Mouse (Mus musculus) CD4-positive, CD25-positive, alpha-beta regulatory T cell, adult 2 months (primary cell): ENCODE measurements around the gene C530025M09Rik.

Source experiments
- DNase-seq: peaks from one replicate; pipeline ENCODE4 v3.0.0-alpha.2; 2012; ENCODE audit warnings: low read depth, low spot score

C530025M09Rik gene

DNA sequence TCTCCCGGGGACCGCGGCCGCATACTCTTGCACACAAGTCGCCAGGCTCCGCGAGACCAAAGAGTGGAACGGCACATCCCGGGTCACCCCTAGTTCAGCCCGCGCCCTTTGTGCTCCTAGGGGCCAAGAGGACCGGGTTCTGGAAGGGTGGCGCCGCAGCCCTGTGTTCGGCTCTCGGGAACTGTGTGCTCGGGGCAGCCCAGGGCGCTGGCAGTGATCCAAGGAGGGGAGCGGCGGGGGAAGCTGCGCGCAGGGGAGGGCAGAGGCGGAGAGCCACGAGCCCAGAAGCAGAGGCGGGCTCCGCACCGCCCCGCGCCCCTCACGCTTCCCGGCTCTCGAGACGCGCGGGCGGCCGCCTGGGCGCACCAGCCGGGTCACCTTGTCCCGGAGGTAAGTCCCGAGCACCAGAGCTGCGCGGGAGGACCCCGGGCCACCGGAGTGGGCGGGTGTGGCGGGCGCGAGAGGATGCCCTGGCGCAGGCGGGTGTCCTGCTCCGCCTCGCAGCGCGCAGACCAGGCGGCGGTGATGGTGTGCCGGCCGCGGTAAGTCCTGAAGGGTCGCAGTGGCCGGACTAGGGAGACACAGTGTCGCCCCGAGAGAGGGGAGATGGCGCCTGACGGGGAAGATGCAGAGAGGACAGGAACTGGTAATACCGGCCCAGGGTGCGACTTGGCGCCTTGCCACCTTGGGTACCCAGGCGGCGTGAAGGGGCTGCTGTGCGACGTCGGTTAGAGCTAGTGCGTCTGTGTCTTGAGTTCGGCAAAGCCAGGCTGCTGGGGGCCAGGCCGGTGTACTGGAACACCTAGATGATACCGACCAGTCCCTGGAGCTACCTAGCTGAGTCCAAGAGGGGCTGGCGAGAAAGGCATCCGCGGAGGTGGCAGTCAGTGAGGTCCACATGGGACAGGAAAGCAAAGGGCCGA lies at the start of gene C530025M09Rik:
Gene C530025M09Rik, minus strand, starts transcription at position 678 of the 923 bp plus-strand sequence.
- no peak for DNase-seq

DNA sequence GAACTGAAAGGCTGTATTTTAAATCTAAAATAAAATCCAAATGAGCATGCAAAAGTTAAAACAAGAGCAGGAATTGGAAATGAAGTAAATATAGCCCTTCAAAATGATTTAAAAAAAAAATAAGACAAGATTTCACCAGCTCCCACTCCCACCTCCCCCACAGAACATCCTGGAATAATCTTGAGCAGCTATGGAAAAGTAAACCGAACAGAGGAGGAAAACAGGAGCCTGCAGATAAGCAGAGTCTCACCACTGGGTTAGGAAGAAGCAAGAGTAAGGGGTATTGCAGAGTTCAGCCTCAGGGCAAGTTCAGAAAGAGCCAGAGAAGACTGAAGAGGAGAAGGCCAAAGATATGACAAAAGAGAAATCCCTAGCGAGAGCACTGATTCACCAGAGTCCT lies 46.9 kb upstream of the C530025M09Rik start:
- no peak for DNase-seq

DNA sequence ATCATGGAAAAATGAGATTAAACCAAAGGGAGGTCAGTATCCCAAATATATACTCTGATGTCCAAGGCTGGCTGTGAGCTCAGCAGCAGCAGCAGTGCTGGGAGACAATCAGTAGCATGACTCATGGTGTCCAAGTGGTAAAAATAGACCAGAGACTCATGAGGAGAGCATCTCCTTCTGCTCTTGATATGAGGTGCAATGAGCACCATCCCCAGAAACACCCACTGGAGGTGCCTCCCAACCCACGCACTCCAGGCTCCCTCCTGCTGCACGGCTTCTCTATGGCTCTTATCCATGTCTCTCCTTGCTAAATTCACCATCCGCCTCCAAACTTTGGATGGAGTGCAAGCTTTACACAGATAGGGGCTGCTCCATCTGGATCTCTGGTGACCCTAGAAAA lies 42.3 kb upstream of the C530025M09Rik start:
- DNase-seq: no peak

DNA sequence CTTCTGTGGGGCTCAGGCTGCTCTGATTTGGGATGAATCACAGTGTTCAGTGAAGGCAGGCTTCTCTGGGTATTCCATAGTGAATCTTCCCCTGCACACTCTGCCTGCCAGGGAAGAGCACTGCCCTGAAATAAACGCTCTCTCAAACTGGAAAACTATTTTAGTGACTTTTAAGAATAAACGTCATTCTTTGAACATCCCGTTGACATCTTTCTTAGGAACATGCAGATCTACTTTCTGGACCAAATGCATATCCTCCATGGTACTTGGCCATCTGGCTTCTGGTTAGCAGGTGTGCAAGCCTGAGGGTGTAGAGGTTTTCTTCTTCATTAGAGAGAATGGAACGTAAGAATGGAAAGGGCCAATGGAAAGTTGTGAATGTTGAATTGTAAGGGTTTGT lies 41.5 kb upstream of the C530025M09Rik start:
- DNase-seq: no peak

DNA sequence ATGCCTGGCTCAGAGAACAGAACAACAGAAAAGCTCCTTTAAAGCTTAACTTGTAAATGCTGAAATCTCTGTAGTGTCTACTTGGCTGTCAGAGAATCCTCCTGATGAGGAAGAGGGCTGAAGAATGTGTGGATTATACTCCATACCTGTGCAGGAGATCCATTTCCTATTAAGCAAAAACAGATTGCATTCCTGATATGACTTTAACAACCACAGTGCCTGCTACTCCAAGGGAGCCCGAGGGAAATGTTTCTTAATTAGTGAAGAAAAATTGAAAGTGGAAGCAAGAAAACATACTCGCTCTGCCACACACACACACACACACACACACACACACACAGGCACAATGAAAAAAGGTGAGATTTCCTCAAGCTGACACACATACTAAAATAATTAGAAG lies 39.5 kb upstream of the C530025M09Rik start:
- no peak for DNase-seq

DNA sequence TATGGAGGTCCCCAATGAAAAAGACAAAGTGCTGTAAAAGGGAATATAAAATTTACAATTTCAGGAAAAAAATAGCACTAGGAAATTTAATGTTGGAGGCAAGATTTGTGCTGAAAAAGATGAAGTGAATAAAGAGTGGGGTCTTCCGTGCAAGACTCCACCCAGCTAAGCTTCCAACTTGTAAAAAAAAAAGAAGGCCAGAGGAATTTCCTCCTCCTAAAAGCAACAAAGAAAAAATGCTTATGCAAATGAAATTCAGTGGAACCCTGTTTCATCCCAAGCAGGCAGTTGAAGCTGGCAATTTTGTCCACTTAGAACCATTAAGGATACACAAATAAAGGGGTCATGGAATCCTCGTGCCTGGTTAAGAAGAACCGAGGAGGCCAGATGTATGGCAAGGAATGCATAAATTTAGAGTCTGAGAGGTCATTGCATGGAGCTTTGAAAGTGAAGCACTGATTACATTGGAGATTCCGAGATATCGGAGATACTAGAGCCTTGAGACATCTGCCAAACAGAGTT lies 35.0 kb upstream of the C530025M09Rik start:
- DNase-seq: no peak

DNA sequence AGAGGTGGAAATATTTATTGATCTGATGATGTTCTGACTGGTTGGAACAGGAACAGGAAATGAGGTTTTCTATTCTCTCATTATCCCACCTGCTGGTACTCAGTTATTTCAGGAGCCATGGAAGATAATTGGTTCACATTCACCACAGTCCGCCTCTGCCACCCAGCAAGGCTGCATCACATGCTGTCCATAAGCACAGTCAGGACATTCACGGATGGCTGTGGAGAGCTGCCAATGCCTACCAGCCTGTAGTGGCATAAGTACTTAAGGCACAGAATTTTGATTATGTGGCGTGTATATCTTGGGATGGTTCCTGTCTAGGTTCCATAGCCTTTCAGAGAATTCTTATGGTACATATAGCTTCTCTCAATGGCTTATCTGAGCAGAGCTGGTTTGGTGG lies 30.0 kb upstream of the C530025M09Rik start:
- DNase-seq: no peak

DNA sequence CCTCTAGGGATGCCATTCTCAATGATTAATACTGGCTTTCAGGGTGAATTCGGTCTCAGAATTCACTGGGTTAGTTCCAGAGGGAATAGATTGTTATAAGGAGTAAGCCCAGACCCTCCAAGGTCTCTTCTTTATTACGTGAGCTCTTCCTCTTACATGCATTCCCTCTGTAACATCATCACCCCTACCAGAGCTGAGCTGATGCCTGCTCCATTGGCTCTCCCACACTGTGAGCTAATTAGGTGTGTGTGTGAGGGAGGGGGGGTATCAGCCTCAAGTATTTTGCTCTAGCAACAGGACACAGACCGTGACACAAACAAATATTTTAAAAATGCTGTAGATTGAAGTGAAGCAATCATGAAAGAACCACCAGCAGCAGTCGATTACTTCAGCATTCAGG lies 17.8 kb upstream of the C530025M09Rik start:
- no peak for DNase-seq

DNA sequence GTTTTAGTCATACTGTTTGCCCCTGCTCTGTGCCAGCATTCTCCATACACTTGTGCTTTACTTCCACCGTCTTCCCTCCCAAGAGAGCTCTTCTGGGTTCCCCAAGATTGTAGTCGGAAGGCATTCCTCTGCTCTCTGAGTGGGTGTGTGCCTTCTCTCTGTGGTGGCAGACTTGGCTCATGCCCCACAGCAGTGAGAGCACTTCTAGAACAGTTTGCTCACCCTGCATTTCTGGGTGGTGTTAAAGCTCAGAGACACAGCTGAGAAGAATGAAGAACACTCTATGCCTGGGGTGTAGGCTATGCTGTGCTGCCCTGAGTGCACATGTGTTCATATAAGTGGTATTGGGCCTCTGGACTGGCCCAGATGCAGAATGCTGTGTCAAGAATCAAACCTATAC lies 13.6 kb upstream of the C530025M09Rik start:
- no peak for DNase-seq

DNA sequence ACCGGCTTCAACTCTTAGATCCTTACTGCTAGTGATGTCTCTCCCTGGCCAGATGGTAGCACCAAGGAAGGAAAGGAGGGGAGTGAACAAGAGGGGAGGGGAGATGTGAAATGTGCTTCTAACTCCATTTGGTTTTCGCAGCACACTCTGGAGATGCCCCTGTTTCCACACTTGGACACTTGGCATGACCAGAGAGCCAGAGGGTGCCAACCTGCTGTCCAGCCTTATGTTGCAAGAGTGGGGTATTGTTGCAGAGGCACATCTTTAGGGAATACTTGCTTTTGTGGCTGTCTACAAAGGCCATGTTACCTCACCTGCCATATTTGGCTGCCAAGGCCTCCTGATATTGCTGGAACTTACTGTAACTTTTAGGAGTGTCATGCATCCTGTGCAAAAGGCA lies 8.7 kb upstream of the C530025M09Rik start:
- no peak for DNase-seq

DNA sequence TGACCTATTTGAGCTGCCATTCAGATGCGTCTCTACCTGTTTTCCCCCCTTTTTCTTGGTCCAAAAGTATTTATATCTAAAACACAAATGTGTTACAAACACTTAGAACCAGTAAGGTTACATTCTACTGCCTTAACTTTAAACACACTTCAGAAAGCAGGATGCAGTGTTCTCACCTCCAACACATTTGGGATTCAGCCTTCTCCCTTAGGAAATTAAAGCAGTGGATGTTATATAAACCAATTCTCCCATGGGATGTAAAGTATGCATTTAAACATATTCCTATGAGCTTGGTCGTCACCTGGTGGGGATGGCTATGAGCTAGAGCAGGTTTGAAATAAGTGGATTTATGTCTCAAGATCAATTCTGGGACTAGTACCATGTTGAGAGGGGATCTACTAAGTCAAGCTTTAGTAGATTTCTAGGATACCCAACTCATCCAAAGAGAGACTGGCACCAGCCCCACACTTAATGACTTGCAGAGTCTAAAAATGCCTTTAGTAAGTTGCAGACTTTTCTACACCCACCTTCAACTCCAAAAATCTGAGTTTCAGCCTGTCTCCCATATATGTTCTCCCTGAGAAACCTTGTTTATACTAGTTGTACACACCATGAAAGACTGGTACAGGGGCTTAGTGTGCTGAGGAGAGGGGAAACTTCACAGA lies 5.6 kb upstream of the C530025M09Rik start:
- no peak for DNase-seq

DNA sequence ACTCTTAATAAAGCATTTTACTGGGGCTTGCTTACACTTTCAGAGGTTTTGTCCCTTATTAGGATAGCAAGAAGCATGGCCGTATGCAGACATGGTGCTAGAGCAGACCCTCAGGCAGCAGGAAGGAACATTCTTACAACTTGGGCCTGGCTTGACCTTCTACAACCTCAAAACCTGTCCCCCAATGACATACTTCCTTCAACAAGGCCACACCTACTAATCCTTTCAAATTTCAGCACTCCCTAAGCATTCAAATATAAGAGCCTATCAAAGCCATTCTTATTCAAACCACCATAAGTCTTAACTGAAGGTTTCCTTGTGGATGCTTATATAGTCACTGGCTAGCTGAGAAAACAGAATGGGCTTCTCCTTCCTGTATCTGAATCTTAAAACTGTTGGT lies 4.1 kb upstream of the C530025M09Rik start:
- no peak for DNase-seq

DNA sequence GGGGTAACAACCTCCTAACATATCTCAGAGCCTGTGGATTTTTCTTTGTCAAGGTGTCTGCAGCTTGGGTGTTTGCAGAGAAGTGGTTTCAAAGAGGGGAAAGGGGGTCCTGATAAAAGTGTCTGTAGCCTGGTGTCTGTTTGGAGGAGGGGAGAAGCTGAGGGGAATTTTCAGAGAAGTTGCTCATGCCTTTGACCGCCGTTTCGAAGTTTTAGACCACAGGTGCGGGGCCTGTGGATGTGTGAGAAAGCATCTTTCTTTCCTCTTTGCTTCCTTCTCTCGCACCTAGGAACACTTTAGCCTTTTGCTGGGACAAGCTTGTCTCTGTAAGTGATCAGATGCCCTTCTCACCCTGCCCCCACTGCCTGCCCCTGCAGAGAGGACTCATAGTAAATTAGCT lies 1.3 kb upstream of the C530025M09Rik start:
- DNase-seq: no peak

DNA sequence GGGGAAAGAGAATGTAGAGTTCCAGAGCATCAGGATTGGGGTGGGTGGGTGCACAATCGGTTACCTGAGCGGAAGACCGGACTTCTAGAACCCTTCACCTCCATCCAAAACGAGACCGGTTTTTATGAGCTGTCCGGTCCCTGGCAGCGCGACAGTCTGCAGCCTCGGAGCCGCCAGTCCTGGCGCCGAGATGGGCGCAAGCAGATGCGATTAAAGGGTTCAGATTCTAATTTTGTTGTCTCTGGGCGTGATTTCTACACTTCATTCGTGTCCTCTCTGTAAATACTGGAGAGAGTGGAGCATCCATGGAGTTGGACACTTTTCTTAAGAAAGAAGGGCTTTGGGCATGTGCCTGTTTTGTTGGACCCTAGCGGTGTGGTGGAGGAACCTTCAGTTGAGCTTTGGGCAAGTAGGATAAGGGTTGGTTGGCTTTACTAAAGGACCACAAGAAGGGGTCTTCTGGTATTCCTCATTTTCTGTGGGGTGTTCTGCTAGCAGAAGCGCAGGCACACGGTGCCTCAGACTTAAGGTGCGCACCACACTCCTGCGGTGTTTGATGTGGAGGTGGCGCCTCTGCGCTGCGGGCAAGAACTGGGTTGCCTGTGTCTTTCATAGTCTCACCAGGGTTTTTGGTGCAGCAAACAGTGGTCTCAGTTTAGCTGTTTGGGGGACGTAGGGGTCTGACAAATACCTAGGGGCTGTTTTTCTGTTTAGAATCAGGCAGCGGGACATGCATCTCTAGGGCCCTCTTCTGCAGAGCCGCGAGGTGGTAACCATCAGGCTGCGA lies 639 bp upstream of the C530025M09Rik start:
- DNase-seq: no peak

DNA sequence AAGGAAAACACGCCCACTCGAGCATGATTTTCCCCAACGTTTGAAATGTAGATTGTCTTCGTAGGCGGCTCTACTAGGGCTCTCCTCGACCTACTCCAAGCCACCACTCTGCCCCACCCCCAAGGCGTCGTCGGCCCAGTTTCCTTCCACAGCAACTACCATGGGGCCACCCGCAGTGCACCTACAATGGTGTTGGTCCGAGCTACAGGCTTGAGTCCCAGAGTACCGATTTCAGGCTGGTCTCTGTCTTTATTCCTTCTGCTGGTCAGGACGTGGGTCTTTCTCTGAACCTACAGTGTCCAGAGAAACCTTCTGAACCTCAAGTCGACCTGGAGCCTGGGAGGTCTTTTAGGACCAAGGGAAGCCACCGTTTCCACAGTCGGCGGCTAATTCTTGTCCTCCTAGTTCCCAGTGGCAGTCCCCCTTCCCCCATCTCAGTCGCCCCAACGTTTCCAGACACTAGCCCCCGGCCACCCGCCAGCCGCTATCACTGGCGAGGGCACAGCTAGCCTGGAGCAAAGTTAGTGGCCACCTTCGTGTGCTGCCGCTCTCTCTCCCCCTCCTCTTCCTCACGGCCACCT lies 968 bp downstream of the C530025M09Rik start:
- no peak for DNase-seq

DNA sequence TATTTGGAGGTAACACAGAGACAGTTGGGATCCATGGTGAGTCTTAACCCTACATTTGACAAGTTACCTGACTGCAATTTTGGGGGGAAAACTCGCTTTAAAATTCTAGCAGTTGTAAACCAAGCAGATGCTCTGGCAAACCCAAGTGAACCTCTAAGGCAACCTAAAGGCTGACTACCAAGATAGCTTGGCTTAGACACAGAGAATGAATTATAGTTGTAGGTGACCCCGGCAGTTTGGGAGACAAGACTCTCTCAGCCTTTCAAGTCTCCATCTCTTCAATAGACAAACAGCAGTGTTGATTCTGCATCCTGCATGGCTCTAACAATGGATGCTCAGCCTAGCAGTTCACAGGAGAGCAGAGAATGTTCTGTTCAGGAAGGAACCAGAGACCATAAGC lies 2.1 kb downstream of the C530025M09Rik start, which contains the start of gene Syndig1:
Gene Syndig1, plus strand, starts transcription at position 301 of the 400 bp plus-strand sequence.
- DNase-seq: no peak

DNA sequence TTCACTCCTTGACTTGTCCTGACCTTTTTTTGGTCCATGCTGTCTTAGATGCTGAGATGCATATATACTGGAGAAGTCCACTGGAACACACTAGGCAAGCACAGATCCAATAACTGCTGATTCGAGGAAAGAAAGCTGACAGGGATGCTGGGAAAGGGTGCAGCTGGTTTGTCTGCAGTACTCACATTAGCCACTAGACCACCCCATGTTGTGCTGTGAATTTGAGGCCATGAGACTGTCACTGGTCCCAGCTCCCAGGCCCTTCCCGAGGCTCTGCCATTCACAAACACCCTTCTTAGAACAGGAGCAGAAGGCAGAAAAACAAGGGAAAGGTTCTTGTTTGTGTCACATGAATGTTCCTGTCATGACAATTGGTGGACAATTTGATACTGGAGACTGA lies 10.8 kb downstream of the C530025M09Rik start:
- DNase-seq: no peak

DNA sequence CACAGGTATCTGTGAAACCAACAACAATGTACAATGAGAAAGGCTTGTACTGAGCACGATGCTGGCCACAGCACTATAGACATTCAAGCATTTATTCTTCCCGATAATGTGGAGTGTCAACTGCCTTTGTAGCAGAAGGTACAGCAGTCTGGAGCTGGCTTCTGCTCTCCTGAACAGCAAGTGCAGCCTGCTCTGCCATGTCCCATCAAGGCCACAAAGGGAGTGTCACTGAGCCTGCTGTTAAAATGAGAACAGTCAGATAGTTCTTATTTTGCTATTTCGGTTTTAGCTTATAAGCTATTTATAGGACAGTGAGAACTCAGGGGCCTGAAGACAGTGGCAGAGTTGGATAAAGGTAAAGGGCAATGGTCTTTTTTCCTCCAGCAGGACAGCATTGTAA lies 11.3 kb downstream of the C530025M09Rik start:
- no peak for DNase-seq

DNA sequence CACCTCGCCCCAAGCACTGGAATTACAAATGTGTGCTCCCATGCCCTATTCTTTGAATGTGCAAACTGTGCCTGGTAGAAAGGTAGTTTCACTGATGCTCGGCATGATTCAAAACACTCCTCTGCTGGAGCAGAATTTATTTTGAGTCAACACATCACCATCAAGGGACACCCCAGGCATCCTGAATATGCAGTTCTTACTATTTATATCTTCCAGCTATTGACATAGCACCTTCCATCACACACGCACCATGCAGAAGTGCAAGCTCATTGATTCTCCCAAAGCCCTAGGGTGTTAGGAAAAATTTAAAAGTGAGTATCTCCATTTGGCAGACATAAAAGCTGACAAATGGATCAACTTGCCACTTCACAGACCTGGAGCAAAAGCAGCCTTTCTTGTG lies 12.6 kb downstream of the C530025M09Rik start:
- DNase-seq: no peak

DNA sequence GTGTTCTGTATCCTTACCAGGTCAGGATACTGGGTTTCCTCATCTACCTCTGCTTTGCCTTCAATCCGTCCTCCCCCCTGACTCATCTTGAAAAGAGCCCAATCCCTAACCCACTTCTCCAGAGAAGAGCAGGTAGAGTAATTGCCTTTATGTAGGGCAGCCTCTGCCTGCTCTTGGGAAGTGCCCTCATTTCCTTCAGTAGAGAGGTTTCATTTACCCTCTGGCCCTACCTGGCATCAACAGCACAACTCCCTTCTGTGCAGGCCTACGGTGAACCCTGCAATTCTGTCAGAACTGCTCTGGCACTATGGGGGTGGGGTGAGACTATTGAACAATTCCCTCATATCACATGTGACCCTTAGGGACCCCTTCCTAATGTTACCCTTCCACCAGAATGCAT lies 18.1 kb downstream of the C530025M09Rik start:
- DNase-seq: no peak

DNA sequence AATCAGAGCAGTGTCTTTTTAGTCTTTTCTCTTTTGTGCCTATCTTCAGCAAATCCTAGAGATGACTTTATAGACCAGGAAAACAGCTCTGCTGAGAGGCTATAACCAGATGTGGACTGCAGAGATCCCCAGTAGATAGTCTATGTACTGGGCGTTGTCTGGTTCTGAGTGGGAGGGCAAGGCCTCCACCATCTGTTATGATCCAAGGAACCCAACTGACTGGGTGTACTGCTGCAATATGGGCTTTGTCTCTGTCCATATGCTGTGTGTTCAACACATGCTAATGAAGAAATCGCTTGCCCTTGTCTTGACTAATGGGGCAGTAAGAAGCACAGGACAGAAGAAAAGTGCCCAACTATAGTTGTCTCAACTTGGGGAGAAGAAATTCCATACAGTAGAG lies 25.8 kb downstream of the C530025M09Rik start:
- DNase-seq: no peak
